Mouse (Mus musculus) Muller cell, postnatal 12 days (primary cell): ENCODE results near the gene Tspan5.

Experiments used
- DNase-seq: peaks from one replicate; pipeline ENCODE4 v3.0.0-alpha.2; 2015; ENCODE audit errors: inconsistent ontology term

Tspan5 gene

DNA sequence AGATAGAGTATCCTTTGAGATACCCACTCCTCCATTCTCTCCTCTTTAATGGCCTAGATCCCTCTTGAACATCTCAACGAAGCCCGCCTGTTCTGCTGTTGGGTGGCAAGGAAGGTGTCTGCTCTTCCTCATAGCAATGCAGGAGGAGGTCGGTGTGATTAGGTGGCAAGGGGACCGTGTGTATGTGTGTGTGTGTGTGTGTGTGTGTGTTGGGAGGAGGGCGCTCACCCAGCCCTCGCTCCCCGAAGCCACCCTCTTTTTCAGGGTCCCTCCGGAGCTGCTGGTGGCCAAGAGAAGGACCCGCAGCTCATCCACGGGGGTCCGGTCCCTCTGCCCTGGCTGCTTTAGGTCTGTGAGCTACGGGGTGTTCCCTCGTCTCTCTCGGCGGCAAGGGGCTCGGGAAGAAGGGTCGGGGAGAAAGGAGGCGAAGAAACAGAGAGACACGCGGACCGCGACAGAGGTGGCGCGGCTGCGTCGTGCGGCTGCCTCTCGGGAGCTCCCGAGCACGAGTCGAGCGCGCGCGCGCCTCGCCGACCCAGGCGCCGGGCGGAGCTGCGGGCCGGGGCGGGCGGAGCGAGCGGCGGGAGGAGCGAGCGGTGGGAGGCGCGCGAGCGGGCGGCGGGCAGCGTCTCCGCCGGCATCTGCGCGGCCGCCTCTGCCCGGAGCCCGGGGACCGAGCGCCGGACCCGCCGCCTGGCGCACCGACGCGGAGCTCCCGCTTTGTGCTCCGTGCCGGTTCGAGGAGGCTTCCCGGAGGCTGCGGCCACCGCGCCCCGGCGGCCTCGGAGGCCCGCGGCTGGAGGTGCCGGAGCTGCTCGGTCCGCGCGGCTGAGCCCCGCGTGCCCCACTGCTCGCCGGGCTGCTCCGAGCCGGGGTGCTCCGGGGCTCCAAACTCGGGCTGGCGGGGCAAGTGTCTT lies at the start of gene Tspan5:
Gene Tspan5, plus strand, starts transcription at position 547 of the 917 bp plus-strand sequence.
- peak; percentile 89 for DNase-seq

DNA sequence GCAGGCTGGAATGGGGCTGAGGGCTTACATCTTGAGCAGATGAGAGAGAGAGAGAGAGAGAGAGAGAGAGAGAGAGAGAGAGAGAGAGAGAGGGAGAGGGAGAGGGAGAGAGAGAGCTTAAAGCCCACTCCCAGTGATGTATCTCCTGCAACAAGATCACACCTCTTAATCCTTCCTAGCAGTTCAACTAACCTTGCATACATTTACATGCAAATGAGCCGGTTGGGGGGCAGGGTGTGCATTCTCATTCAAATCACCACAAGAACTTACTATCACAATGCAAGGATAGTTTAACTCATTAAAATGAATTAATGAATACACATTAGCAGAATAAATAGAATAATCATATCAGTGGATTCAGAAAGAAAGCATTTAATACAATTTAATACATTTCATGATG lies 49.7 kb upstream of the Tspan5 start:
- DNase-seq, result no peak

DNA sequence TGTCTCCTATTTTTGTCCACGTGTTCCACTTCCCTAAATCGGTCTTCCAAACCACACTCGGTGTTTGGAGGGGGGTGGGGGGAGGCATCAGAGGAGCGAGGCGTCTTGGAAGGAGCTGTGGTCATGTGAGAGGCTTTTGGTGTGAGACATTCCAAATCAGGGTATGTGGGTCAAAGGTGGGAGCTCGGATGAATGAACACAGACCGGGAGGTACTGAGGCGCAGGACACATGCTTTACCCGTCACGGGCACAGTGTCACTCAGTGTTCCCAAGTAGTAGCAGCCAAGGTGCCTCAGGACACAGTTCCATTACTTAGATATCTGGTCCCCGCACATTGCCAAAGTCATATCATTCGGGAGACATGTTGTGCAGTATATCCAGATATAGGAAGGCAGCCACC lies 38.6 kb upstream of the Tspan5 start:
- DNase-seq, result no peak

DNA sequence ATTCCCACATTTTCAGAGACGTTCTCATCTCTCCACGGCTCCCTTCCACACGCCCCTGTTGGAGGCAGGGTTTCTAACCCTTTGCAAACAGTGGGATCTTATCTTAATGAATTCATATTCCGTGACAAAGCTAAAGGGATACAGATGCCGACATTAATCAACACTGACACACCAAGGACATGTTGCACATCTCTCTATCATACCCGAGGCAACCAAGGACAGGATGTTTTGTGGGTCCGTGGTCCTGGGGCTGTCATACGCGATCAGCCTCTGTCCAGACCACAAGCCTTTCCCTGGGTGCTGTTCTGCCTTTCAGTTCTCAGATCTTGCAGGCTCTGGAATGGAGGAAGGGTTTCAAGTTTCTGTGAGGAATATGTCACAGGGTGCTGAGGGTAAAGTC lies 37.5 kb upstream of the Tspan5 start:
- DNase-seq, result no peak

DNA sequence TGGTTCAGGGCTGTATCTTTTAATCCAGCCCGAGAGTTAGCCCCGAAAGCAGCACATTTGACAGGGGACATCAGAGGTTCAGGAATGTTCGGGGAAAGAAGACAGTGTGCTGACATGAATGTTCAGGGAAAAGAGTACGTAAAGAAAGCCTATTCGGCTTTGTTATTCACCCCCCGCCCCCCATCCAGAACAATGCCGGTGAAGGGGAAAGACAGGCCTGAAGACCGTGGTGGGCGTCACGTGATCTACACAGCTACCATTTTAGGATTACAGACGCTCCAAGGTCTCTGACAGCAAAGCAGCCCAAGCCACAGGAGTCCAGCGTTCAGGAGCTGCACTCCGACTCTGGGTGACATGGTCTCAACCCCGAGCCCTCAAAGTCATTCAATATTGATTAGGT lies 36.1 kb upstream of the Tspan5 start:
- no peak for DNase-seq

DNA sequence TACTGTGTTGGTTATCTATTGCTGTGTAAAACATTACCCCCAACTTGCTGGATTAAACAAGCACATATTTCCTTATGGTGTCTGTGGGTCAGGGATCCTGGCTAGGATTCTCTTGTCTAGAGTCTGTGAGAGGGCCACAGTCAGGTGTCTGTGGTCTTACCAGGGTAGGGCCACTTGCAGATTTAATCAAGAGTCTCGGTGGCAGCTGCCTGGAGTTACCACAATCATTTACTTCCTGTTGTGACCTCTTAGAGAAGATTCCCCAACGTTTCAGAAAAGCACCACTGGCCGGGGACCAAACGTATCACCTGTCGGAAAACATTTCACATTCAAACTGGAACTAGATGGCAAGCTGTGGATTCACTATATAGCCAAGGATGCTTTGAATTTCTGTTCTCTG lies 32.8 kb upstream of the Tspan5 start:
- DNase-seq, result no peak

DNA sequence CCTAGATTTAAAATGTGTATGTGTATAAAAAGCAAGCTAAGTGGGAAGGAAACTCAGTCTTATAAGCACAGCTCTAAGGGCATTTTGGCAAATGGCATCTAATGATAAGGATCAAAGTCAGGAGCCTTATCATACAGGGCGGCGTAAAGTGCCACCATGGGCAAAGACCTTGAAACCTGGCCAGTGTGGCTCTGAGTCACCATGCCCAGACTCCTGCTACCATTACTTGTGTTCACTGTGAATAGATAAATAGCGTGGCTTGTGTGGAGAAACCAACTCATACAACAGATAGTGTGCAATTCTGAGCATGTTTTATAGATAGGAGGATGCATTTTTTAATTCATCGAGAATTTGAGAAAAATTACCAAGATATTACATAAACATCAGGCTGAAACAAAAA lies 30.0 kb upstream of the Tspan5 start:
- DNase-seq, result no peak

DNA sequence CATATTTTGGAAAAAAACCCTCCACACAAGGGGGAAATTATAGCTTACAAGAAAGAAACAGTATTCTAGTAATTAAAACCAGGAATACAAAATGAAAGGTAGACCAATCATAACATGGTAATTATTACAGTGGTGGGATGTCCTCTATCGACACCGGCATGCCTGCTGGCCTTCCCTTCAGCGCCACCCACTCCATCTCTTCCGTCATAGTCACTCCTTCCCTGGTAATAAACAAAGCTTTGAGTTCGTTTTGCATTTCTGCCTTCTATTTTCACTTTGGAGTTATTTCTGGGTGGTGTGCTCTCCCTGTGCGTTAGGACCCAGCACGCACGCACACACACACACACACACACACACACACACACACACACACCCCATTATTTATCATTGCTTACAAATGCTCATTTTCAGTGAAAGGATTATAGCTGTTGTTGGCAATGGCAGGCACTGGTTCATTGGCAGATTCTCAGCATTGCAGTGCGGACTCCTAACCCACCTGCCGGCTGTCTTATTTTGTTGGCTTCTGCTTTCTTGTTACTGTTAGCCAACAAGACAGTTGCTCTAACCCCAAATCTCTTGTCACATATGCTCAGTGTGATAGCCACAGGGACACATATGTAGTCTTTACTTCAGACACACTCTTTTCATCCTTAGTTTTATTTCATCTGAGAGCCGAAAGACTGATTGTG lies 29.4 kb upstream of the Tspan5 start:
- DNase-seq, result no peak

DNA sequence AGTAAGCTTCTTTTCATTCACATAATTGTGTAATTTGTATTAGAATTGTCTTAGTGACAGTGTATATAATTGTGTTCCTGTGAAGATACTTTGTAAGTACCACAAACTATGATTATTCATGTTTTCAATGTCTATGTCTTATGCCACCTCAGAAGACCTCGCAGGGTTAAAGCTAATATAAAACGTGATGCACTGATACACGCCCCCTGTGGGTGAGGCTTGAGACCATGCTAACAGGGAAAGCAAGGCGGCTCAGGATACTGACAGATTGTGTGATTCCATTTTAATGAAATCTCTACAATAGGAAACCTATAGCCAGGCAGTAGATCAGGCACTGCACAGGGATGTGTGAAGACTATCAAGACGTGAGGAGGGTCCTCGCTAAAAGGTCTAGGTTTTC lies 28.9 kb upstream of the Tspan5 start:
- DNase-seq, result no peak

DNA sequence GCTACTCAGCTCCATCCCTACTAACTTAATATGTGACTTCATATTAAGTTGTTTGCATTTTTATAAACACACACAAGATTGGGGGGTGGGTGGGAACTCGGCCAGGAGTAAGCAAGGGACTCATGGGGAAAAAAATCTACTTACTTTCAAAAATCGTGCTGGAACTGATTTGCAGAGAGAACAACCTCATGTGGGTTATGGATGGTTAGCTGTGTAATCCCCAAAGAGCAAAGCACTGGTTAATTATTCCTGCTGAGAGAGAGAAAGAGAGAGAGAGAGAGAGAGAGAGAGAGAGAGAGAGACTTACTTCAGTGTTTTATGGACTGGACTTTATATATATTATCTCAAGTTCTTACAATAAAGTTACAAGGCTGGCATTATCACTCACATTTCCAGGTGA lies 27.2 kb upstream of the Tspan5 start:
- no peak for DNase-seq

DNA sequence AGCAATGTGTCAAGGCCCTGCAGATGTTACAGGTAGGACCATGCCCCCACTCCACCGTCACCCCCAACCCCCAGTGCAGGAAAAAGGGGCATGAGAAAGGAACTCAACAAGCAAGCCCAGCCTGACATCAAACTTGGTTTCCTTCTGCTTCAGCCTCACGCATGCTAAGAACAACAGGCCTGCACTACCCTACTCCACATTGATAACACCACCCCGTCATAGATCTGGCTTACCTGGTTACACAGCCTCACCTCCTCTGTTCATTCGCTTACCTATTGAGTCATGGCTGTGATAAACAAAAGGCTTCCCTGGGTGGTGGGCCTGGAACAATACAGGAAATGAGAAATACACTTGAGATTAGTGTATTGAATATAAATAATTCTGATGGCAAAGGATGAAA lies 26.8 kb upstream of the Tspan5 start:
- DNase-seq, result no peak

DNA sequence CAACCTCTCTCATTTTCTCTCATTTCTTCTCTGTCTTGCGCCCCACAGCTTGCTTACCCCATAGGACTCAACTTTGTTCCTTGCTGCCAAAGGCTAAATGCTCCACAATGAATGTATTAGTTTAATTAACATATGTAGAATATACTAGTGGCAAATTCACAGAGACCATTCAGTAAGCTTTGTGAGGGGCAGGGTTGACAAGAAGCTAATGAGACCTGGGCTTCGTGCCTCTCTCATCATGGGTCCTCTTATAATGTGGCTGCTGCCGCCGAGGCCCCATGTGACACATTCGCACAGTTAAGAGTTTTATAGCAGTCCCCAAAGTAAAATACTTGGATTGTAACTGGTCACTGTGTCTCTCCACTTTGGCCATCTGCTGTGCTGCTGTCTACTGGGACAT lies 25.0 kb upstream of the Tspan5 start:
- no peak for DNase-seq

DNA sequence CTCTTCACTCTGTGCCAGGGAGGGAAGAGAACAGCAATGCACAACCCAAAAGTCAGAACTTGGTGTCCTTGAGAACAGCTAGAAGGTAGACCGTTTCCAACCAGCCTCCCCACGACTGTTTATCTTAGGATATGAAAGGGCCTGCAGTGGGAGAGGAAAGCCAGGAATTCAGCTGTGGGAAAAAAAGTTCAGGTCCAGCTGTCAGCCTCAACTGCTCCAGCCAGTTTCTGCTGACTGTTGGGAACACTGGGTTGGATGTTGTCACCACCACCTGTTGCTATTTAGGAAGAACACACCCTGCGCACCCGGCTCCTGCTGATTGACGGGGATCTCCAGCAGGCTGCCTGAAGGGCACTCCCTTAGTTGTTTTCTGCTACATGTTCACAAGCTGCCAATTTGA lies 19.8 kb upstream of the Tspan5 start:
- no peak for DNase-seq

DNA sequence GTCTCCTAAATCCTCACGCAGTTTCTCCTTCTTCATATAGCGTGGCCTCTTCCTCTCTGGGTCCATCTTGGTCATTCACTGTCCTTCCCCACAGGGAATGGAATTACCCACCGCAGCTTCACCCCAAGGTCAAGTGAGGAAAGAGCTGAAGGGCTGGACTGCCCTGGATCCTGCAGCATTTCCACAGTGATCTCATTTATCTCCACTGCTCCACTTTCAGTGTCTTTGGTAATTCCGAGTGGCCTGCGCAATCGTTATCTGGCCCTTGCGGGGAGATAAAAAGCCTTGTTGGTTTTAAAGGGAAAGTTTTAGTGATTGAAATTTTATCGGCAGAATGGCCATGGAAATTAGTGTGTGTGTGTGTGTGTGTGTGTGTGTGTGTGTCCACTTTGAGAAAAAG lies 14.4 kb upstream of the Tspan5 start:
- DNase-seq, result no peak

DNA sequence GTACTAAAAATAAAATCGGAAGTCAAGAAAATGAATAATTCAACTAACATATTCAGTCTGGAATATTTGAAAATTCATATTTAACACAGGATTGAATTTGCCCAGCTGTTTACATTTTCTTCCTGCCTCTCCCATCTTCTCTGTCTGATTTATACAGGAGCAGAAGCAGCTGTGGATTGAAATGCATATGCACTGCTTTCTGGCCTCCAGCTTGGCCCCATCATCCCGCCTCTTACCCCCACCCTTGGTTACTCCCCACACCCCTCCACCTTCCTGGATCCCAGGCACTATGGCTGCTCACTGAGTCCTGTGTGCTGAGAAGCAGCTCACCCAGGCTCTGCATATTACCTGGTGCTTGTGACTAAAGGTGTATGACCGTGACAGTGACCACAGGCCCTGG lies 13.2 kb upstream of the Tspan5 start:
- DNase-seq, result no peak

DNA sequence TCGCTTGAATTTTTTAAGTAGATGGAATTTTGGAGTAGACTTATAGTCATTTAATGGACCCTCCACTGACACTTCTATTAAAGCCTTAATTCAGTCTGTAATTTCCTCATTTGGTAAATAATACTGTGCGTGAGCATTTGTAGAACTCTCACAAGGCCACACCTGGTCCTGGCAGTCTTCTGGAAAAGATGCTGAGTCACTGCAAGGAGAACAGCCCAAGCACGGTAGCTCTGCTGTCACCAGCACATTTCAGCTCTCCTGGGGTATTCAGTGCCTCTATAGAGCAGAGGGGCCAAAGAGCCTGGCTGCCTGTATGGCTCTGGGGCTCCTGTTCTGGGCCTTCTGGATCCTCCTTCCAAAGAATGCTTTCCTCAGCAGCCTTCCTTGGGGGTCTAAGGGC lies 11.2 kb upstream of the Tspan5 start:
- DNase-seq, result no peak

DNA sequence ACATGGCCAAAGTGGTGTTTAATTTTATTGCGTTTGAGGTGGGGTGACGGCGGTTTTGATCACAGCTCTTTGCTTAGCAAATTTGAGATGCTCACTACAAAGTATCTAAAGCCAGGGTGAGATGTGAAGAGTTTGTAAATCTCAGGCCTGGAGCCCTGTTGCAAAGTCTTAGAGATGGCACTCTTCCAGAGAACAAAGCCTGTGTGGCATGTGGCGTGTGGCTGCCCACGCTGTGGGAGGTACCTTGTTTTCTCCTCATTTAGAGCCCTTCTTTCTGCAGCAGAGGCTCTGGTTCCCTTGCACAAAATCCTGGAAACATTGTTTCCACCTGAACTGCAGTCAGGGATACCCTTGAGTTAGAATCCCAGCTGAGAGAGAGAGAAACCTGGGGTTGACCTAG lies 6.2 kb upstream of the Tspan5 start:
- no peak for DNase-seq

DNA sequence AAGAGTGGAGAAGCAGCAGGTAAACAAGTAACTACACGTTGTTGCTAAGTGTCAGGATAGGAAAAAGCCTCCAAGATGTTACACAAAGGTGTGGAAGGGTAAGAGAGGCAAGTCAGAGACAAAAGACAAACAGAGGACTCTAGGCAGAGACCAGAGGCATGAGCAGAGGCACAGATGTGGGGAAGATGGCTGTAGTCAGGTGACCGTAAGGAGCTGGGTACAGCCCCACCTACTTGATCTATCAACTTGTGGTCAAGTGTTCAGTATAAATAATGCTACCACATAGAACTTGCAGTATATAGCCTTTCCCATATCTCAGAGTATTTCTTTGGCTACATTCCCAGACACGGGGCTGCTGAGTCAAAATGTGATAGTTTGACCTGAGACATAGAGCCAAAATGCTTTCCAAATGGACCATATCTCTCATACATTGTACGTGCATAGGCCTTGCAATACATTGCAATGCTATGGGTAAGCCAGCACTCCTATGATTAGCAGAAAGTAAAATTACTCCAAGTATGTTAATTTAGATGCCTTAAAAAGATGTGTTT lies 2.8 kb upstream of the Tspan5 start:
- DNase-seq, result no peak

DNA sequence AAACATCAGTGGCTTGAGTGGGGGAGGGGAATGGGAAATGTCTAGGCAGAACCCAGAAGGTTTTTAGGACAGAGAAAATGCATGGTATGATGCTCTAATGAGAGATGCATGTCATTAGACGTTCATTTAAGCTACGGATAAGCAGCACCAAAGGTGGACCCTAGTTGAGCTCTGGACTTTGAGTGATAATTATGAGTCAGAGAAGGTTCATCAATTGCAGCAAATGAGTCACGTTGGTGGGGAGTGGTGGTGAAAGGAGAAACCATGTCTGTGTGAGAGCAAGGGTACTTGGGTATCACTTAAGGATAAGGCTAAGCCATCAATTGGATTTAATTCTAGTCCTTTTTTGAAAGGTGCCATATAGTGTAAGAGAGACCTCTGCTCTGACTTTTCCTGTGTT lies 1.7 kb upstream of the Tspan5 start:
- no peak for DNase-seq

DNA sequence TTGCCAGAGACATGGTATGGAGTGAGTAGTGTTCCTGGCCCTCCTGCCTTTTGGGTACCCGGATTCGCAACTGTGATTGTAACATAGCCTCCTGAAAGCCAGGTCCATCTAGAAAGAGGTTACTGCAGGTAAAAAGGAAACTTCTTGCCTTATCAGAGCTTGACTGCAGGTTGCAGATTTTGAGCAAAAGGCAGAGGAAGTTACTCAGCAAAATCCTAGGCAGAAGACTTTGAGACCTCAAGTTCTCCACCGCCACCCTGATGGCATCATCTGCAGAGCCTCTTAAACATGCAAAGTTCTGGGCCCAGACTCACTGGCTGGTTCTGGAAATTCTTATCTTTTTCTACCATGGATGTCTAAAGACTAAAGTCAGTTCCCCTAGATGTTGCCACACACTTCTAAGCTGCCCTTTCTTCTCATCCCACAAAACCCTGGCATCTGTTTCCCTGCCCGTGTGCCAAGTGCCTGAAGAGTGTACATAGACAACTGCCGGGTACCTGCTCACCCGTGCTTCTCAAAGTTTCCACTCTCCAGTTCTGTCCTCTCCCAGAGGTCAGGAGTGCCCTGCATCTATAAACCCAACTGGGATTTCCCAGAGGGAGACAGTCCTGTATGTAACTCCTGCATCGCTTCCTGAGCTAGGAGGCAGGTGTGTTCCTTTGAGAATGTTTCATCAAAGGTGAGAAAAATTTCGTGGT lies 1.0 kb upstream of the Tspan5 start:
- no peak for DNase-seq

DNA sequence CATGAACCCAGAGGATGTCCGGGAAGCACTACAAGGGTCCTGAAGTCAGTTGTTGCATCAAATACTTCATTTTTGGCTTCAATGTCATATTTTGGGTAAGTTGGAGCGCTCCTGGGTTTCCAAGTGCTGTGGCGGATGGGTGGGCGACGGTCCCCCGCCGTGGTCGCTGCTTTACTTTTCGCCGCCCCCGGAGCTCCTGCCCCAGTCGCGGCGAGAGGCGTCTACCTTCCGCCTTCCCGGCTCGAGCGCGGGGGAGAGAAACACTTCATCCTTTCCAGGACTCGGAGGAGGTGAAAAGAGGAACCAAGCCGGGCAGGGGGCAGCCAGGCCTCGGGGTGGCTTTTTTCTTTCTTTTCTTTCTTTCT lies 553 bp downstream of the Tspan5 start:
- no peak for DNase-seq

DNA sequence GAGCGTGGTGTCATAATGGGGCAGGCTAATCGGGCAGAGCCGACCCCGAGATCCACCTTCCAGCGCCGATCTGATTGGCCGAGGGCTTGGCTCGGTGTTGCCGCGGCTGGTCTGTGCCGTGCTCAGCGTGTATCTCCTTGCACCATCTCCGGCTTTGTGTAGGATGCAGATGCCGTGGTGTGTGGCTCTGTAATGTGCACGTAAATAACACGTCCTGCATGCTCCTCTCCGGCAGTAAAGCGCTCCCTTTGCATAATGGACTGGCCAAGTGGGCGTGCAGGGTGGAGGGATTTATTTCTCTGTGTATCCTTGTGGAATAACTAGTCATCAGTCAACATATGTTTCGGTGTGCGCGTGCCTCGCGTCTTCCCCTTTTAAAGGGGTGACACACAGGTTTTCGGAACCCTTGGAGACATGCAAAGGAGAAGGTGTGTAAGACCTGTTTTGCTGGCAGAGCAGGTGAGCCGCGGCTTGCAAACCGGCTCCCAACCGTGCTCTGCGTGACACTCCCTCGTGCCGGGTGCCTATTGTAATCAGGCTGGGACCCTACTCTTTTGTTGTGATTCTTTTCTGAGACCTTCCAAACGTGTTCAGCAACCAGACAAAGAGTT lies 1.2 kb downstream of the Tspan5 start:
- DNase-seq, result peak; percentile 83
